9 mouse cellular contexts compared by ENCODE assay signal in genomic region chr14:54494234-54494633, GRCm38 (mm10). TPM values are rescaled to one million over a fixed set of nuclear protein-coding genes. Genes with fewer than 3 reads are reported as not detected.
DNase-seq lines count a peak whose midpoint lies in the region; ATAC-seq and TF ChIP-seq lines count a peak whose summit lies in the region.
"Had no signal": no experiment of that assay in that cellular context is flagged by ENCODE, and none has a peak within 500 bp of the region (broad histone marks: within the 10 kb centered on the region; RNA-seq: fewer than 3 reads in every experiment).

No protein-coding gene starts in this region.

- peak; percentile 57 for DNase-seq in urinary bladder, postnatal 25 days (ENCODE audit: low spot score)
- no peak for DNase-seq in urinary bladder, postnatal 4 days (ENCODE audit: low spot score in 2 of 2)
- DNase-seq in brain, embryonic 14.5 days (ENCODE audit: low read depth): peak; percentile 69
- DNase-seq in induced T-regulatory cell, adult 2 months (ENCODE audit: low read depth): peak; percentile 92
- DNase-seq in liver, adult 2 months (ENCODE audit: extremely low read depth, low read depth, low spot score): peak; percentile 43
- DNase-seq in thymus, postnatal 10 days (ENCODE audit: low spot score in 2 of 2): peak; percentile 47 to 79

- H3K27me3 ChIP-seq in forebrain, embryonic 12.5 days: peaks cover 3% of the 10 kb centered on the region; the same call in 1 of the 2 replicates
- no peaks in the 10 kb centered on the region for H3K27me3 ChIP-seq in liver, adult 2 months (ENCODE audit: control insufficient read depth, insufficient read depth, low read length)
- H3K27me3 ChIP-seq in neural tube, embryonic 12.5 days (replicated peaks): no peaks in the 10 kb centered on the region
- H3K27me3 ChIP-seq: heart, embryonic 13.5 days had no signal

- no peaks in the 10 kb centered on the region for H3K4me1 ChIP-seq in forebrain, embryonic 12.5 days
- H3K4me1 ChIP-seq in liver, adult 2 months (ENCODE audit: control insufficient read depth, insufficient read depth, low read length): no peaks in the 10 kb centered on the region
- no peaks in the 10 kb centered on the region for H3K4me1 ChIP-seq in neural tube, embryonic 12.5 days

- TF ChIP-seq CTCF in brain, embryonic 14.5 days (IDR thresholded peaks at IDR 0.05; ENCODE audit: borderline replicate concordance, extremely low read depth, insufficient read depth, insufficient read length): peak; percentile 85
- TF ChIP-seq CTCF in liver, adult 2 months (IDR thresholded peaks at IDR 0.05; ENCODE audit: low read depth, low read length): peak; percentile 93

- no peak overlapping the region for H3K9ac ChIP-seq in forebrain, embryonic 12.5 days
- H3K9ac ChIP-seq in liver, adult 2 months (ENCODE audit: low read depth, low read length): no peak overlapping the region
- no peak overlapping the region for H3K9ac ChIP-seq in neural tube, embryonic 12.5 days
- H3K9ac ChIP-seq: heart, embryonic 13.5 days had no signal

- H3K79me2 ChIP-seq in liver, adult 2 months (ENCODE audit: control insufficient read depth, insufficient read depth, low read length): no peaks in the 10 kb centered on the region

- H3K4me2 ChIP-seq in forebrain, embryonic 12.5 days: no peak overlapping the region
- H3K4me2 ChIP-seq in neural tube, embryonic 12.5 days (replicated peaks): no peak overlapping the region
- H3K4me2 ChIP-seq: heart, embryonic 13.5 days had no signal

- ATAC-seq in forebrain, embryonic 12.5 days (ENCODE audit: low FRiP score): peak; percentile 69; the same call in 1 of the 2 replicates
- ATAC-seq in neural tube, embryonic 12.5 days (ENCODE audit: low FRiP score, low read depth): 0 out of 2 replicates have a peak, but pooled peaks have one; percentile 48

- no peak overlapping the region for H3K27ac ChIP-seq in forebrain, embryonic 12.5 days
- no peak overlapping the region for H3K27ac ChIP-seq in liver, adult 2 months (replicated peaks; ENCODE audit: insufficient read depth, low read depth, low read length)
- no peak overlapping the region for H3K27ac ChIP-seq in neural tube, embryonic 12.5 days
- H3K27ac ChIP-seq: heart, embryonic 13.5 days had no signal

- no peaks in the 10 kb centered on the region for H3K9me3 ChIP-seq in forebrain, embryonic 12.5 days
- no peaks in the 10 kb centered on the region for H3K9me3 ChIP-seq in neural tube, embryonic 12.5 days
- H3K9me3 ChIP-seq: heart, embryonic 13.5 days had no signal

- H3K36me3 ChIP-seq in forebrain, embryonic 12.5 days (replicated peaks): no peaks in the 10 kb centered on the region
- no peaks in the 10 kb centered on the region for H3K36me3 ChIP-seq in liver, adult 2 months (ENCODE audit: control insufficient read depth, insufficient read depth, low read length)
- H3K36me3 ChIP-seq in neural tube, embryonic 12.5 days: no peaks in the 10 kb centered on the region
- H3K36me3 ChIP-seq: heart, embryonic 13.5 days had no signal

- no peak for TF ChIP-seq POLR2A in brain, embryonic 14.5 days (IDR thresholded peaks at IDR 0.05; ENCODE audit: borderline replicate concordance, extremely low read depth, insufficient read depth, insufficient read length, poor library complexity, severe bottlenecking)
- no peak for TF ChIP-seq POLR2A in liver, adult 2 months (IDR thresholded peaks at IDR 0.05; ENCODE audit: extremely low read depth, insufficient read depth, low read length)

- H3K4me3 ChIP-seq in forebrain, embryonic 12.5 days (replicated peaks): no peak overlapping the region
- no peak overlapping the region for H3K4me3 ChIP-seq in liver, adult 2 months (ENCODE audit: insufficient read depth, low read depth, low read length)
- H3K4me3 ChIP-seq in neural tube, embryonic 12.5 days: no peak overlapping the region
- H3K4me3 ChIP-seq: heart, embryonic 13.5 days had no signal

- 5% methylated on average over 3 of the region's 3 CpGs for WGBS in forebrain, embryonic 12.5 days
- WGBS in liver, adult 2 months: 2% methylated on average over 3 of the region's 3 CpGs
- under 1% methylated on average over 3 of the region's 3 CpGs for WGBS in neural tube, embryonic 12.5 days

RNA-seq across cellular contexts. Expression of gene Rem2, which starts 18.3 kb away (rescaled TPM):
- polyA plus RNA-seq in brain, embryonic 14.5 days (2012; rRNA removed): 24.7 and 31.3 TPM in 2 replicates
- polyA plus RNA-seq in forebrain, embryonic 12.5 days (2016; fragmentation: Nextera tagmentation; extraction: Ambion mirVana): 26.1 and 29.9 TPM in 2 replicates
- total RNA-seq in liver, adult 2 months (2014; rRNA removed): not detected in 2 replicates
- polyA plus RNA-seq in liver, adult 2 months (2012; rRNA removed): 0.10 TPM in 1 of 2 replicates, not detected in the other
- polyA plus RNA-seq in neural tube, embryonic 12.5 days (2016; fragmentation: Nextera tagmentation; extraction: Ambion mirVana): 40.0 and 41.4 TPM in 2 replicates

RNA-seq across cellular contexts. Expression of gene Prmt5, which starts 23.1 kb away (rescaled TPM):
- polyA plus RNA-seq in brain, embryonic 14.5 days (2012; rRNA removed): 88.7 and 95.5 TPM in 2 replicates
- polyA plus RNA-seq in forebrain, embryonic 12.5 days (2016; fragmentation: Nextera tagmentation; extraction: Ambion mirVana): 122 and 125 TPM in 2 replicates
- total RNA-seq in liver, adult 2 months (2014; rRNA removed): 7.4 and 8.0 TPM in 2 replicates
- 9.5 and 17.0 TPM in 2 replicates for polyA plus RNA-seq in liver, adult 2 months (2012; rRNA removed)
- polyA plus RNA-seq in neural tube, embryonic 12.5 days (2016; fragmentation: Nextera tagmentation; extraction: Ambion mirVana): 102 and 105 TPM in 2 replicates

RNA-seq across cellular contexts. Expression of gene Lrp10, which starts 30.3 kb away (rescaled TPM):
- polyA plus RNA-seq in brain, embryonic 14.5 days (2012; rRNA removed): 39.6 and 41.5 TPM in 2 replicates
- 26.2 and 29.8 TPM in 2 replicates for polyA plus RNA-seq in forebrain, embryonic 12.5 days (2016; fragmentation: Nextera tagmentation; extraction: Ambion mirVana)
- 7.1 and 10.4 TPM in 2 replicates for total RNA-seq in liver, adult 2 months (2014; rRNA removed)
- polyA plus RNA-seq in liver, adult 2 months (2012; rRNA removed): 41.3 and 50.3 TPM in 2 replicates
- polyA plus RNA-seq in neural tube, embryonic 12.5 days (2016; fragmentation: Nextera tagmentation; extraction: Ambion mirVana): 34.9 and 37.5 TPM in 2 replicates

Comparison
In these comparisons a context has a peak if more than half of its experiments do, and no peak if none do; other contexts are left out.
1. DNase-seq: peak in urinary bladder, postnatal 25 days (single experiment), brain, embryonic 14.5 days (single experiment), induced T-regulatory cell, adult 2 months (single experiment), liver, adult 2 months (single experiment) and thymus, postnatal 10 days (2 of 2); none in urinary bladder, postnatal 4 days (0 of 2).
2. RNA of gene Rem2, which starts 18.3 kb away (polyA plus RNA-seq): 40.0 to 41.4 TPM in neural tube, embryonic 12.5 days, 24.7 to 31.3 TPM in brain, embryonic 14.5 days and 26.1 to 29.9 TPM in forebrain, embryonic 12.5 days; 0.10 TPM in liver, adult 2 months; every median in the first group is over 10 times any median in the second.